Mouse (Mus musculus) ES-Bruce4 (cell line): Measurements from ENCODE around the gene Abca4.

Source experiments
- CTCF ChIP-seq: IDR thresholded peaks from one replicate; pipeline ENCODE4 v1.8.1; 2011; ENCODE audit warnings: low read depth, low read length
- EP300 ChIP-seq: IDR thresholded peaks from 2 replicates; pipeline ENCODE4 v1.6.1; 2011; ENCODE audit warnings: low read depth, low read length; ENCODE audit not compliant: insufficient read depth

DNA sequence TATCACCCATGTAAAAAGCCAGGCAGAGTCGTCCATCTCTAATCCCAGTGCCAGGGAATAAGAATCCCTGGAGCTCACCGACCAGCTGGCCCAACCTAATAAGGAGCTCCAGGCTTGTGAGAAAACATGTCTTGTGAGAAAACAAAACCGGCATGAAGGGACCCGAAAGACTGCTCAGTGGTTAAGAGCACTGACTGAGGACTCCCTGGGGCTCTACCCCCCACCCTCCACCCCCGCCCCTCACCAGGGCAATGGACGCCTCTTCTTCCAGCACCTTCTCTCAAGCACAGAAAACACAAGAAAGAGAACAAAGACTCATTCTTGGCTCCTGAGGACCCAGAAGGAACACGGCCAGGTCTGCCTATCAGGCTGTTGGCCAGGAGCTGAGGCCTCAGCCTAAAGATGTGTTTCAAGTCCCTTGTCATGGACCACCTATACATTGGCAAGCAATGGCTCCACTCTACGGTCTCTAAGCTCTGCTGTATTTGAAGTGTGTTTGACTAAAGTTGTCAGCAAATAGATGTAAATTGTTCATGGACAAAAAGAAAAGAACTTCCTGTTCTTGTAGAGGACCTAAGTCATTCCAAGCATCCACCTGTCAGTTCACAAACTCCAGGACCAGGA lies 23.1 kb upstream of the Abca4 start:
- no peak for TF ChIP-seq CTCF
- no peak for TF ChIP-seq EP300
